Mouse (Mus musculus) brain, adult 2 months (tissue): ENCODE data around the gene Gm13101.
"Not testable (repeated sequence)": the region's sequence is repeated elsewhere in the genome, so short reads cannot be mapped to it uniquely, and the experiment has no call there.

Experiments
- DNase-seq: peaks from one replicate; pipeline ENCODE4 v3.0.0; 2011; ENCODE audit warnings: low read depth, low spot score

Gene Gm13101

GRCm38 (mm10) chr4:143966850-143967249 is at the start of gene Gm13101:
TSS of gene Gm13101 (minus strand) at chr4:143966950.
- not testable (repeated sequence) for DNase-seq

- DNase-seq: not testable (repeated sequence)
Observed at GRCm38 (mm10) chr4:143994269-143994668, 27.5 kb upstream of the Gm13101 start, which contains the start of gene Pramef17. TSS of gene Pramef17 (minus strand) at chr4:143994369.

- not testable (repeated sequence) for DNase-seq
Observed at GRCm38 (mm10) chr4:143988126-143988525, 21.4 kb upstream of the Gm13101 start.

GRCm38 (mm10) chr4:143987475-143987941 is 20.8 kb upstream of the Gm13101 start:
- DNase-seq: not testable (repeated sequence)

GRCm38 (mm10) chr4:143985733-143986132 is 19.0 kb upstream of the Gm13101 start:
- not testable (repeated sequence) for DNase-seq

- not testable (repeated sequence) for DNase-seq
Observed at GRCm38 (mm10) chr4:143985165-143985564, 18.4 kb upstream of the Gm13101 start.

- DNase-seq: not testable (repeated sequence)
Observed at GRCm38 (mm10) chr4:143983446-143983845, 16.7 kb upstream of the Gm13101 start.

- not testable (repeated sequence) for DNase-seq
Observed at GRCm38 (mm10) chr4:143950916-143951315, 15.8 kb downstream of the Gm13101 start, which contains the start of gene Pramef25. TSS of gene Pramef25 (minus strand) at chr4:143951016.
